Mouse (Mus musculus): ENCODE results near the gene Tent5a.

GRCm38 (mm10) chr9:85325201-85325868 is 1.8 kb downstream of the Tent5a start:
- TF ChIP-seq CTCF (IDR thresholded peaks at IDR 0.05; ENCODE audit: control insufficient read depth, insufficient read depth, low read length) (no peak), POLR2A (IDR thresholded peaks at IDR 0.05; ENCODE audit: borderline replicate concordance, control insufficient read depth, low read depth, low read length) (no peak)
